Mouse (Mus musculus): ENCODE measurements around the gene Ufd1. TPM values are rescaled to one million over a fixed set of nuclear protein-coding genes. Genes with fewer than 3 reads are reported as not detected.
A peak's percentile ranks its signal among the peaks of the same experiment; 100 is the strongest.

The Ufd1 gene
- polyA plus RNA-seq (2012; rRNA removed), result 82.7 and 85.3 TPM in 2 replicates

DNA sequence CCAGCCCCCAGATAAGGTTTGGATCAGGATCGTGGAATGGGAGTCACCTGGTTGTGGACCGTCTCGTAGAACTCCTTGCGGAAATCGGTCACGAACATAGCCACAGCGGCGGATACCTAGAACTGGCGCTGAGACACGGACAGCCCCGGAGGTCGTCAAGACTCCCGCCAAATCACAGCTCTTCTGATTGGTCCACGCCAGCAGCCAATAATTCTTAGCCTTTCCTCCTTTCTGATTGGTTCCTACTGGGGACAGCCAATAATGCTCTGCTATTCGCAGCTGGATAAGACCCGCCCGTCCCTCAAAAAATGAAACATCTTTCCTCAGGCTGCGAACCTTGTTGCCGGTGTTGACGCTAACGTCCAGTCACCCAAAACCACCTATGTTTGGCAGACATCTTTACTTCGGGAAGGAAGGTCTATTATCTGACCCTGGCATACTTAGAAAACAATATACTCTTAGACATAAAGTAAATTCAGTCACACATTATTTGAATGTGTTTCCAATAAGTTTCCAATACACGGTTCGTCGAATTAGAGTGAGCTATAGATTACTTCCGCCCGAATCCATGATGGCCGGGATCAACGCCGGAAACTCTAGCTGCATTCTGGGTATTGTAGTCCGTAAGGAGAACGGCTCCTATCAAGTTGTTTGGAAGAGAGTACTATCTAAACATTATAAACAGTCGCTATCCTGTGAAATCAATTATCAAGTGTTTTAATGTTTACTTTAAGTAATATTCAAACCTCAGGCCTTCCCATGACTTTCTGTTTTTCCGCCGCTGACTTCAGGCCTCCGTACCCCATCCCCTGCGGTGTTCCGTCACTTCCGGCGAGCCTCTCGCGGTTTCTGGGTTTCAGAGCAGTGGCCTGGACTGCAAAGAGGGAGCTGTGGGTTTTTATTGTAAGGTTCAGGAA lies at the start of gene Ufd1, which contains the start of gene Cdc45:
Gene Ufd1 (plus strand): TSS at position 312 of the 917 bp plus-strand sequence.
Gene Cdc45 (minus strand): TSS at position 520 of the 917 bp plus-strand sequence.
- TF ChIP-seq CTCF (IDR thresholded peaks at IDR 0.05; ENCODE audit: extremely low read depth, insufficient read depth, low read length) (no peak), POLR2A (IDR thresholded peaks at IDR 0.05; ENCODE audit: extremely low read depth, insufficient read depth, low read length) (peak; percentile 61)
- Histone ChIP-seq H3K4me1 (ENCODE audit: control insufficient read depth, insufficient read depth, low read length) (peaks cover 1% of the 10 kb centered on the region; the same call in 1 of the 2 replicates), H3K27ac (ENCODE audit: insufficient read depth, low read length) (0 out of 2 replicates have a peak within 1 kb of the TSS, but pooled peaks have one; percentile 26), H3K4me3 (ENCODE audit: insufficient read depth, low read length) (peak within 1 kb of the TSS; percentile 83)

DNA sequence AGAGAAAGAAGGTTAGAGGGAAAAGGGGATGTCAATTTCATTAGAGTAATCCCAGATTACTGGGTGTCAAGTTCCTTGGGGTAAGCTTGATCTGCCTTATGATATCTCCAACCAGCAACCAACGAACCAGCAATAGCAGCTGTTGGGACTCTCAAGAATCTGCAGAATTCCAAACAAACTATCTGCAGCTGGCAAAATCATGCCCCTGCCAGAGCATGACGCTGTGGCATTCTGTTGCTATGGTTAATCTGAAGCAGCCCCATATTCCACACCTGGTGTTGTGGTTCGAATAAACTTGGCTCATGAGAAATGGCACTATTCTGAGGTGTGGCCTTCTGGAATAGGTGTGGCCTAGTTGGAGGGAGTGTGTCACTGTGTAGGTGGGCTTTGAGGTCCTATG lies 48.6 kb upstream of the Ufd1 start:
- Histone ChIP-seq H3K4me3 (ENCODE audit: insufficient read depth, low read length) (no peak overlapping the region), H3K4me1 (ENCODE audit: control insufficient read depth, insufficient read depth, low read length) (no peaks in the 10 kb centered on the region), H3K27ac (ENCODE audit: insufficient read depth, low read length) (no peak overlapping the region)
- TF ChIP-seq CTCF (IDR thresholded peaks at IDR 0.05; ENCODE audit: extremely low read depth, insufficient read depth, low read length) (no peak), POLR2A (IDR thresholded peaks at IDR 0.05; ENCODE audit: extremely low read depth, insufficient read depth, low read length) (no peak)

GRCm38 (mm10) chr16:18766390-18766789 lies 45.2 kb upstream of the Ufd1 start:
- H3K27ac ChIP-seq (ENCODE audit: insufficient read depth, low read length), result no peak overlapping the region
- H3K4me3 ChIP-seq (ENCODE audit: insufficient read depth, low read length), result no peak overlapping the region
- H3K4me1 ChIP-seq (ENCODE audit: control insufficient read depth, insufficient read depth, low read length), result no peaks in the 10 kb centered on the region
- TF ChIP-seq POLR2A (IDR thresholded peaks at IDR 0.05; ENCODE audit: extremely low read depth, insufficient read depth, low read length), result no peak
- TF ChIP-seq CTCF (IDR thresholded peaks at IDR 0.05; ENCODE audit: extremely low read depth, insufficient read depth, low read length), result no peak

GRCm38 (mm10) chr16:18769501-18769900 lies 42.1 kb upstream of the Ufd1 start:
- Histone ChIP-seq H3K4me3 (ENCODE audit: insufficient read depth, low read length) (no peak overlapping the region), H3K4me1 (ENCODE audit: control insufficient read depth, insufficient read depth, low read length) (no peaks in the 10 kb centered on the region), H3K27ac (ENCODE audit: insufficient read depth, low read length) (no peak overlapping the region)
- TF ChIP-seq POLR2A (IDR thresholded peaks at IDR 0.05; ENCODE audit: extremely low read depth, insufficient read depth, low read length), result no peak
- no peak for TF ChIP-seq CTCF (IDR thresholded peaks at IDR 0.05; ENCODE audit: extremely low read depth, insufficient read depth, low read length)

DNA sequence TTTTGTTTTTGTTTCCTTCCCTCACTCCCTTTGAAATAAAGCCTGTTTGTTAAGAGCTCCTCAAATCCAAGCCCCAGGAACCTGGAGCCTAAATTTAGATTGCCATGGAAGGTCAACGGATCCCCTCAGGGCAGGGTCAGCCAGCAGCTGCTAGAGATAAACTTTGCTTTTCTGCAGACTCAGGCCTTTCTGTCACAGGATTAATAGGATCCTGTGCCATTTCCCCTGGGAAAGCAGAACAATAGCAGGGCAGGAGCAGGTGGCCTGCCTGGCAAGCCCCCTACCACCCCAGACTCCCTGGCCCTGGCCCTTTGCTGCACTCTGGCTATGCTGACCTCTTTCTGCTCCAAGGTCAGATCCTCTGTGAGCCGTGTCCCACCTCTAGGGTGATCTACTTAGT lies 37.6 kb upstream of the Ufd1 start:
- TF ChIP-seq CTCF (IDR thresholded peaks at IDR 0.05; ENCODE audit: extremely low read depth, insufficient read depth, low read length) (no peak), POLR2A (IDR thresholded peaks at IDR 0.05; ENCODE audit: extremely low read depth, insufficient read depth, low read length) (no peak)
- no peaks in the 10 kb centered on the region for H3K4me1 ChIP-seq (ENCODE audit: control insufficient read depth, insufficient read depth, low read length)
- H3K27ac ChIP-seq (ENCODE audit: insufficient read depth, low read length), result no peak overlapping the region
- no peak overlapping the region for H3K4me3 ChIP-seq (ENCODE audit: insufficient read depth, low read length)

DNA sequence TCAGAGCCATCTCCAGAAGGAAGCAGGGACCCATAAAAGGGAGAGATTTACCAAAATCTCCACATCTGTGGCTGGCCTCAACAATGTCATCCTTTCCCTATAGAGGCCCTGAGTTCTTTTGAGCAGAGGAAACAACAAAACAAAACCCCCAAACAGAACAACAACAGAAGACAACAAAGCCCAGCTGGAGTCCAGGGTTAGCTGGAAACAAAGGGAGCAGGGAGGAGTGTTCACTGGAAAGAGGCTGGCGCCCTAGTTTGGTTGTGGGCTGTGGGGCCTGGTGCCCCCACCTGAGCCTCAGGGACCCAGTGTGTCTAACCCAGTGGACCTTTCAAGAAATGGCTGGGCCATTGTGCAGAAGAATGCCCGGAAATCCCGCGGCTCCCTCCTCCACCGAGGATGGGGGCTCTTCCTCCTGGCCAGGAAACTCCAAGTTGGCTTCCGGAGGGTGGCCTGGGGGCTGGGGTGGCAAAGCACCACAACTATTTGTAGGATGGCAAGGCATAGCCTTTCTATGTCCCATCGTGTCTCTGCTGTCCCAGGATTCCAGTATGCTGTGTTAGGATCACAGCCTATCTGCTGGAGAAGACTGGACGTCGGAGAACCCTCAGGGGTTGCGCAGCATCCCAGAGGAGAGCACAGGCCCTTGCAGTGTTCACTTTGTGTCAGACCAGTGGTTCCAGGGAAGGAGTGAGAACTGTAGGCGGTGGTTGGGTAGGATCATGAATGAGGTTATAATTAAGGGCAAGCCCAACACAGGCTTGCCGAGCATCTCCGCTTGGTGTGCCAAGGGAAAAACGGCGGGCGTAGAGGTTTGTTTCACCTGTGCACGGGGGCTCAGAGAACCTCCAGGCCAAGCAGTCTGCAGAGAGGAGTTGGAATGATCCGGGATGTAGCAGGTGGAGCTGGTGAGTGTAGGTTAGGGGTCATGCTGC lies 35.7 kb upstream of the Ufd1 start:
- no peaks in the 10 kb centered on the region for H3K4me1 ChIP-seq (ENCODE audit: control insufficient read depth, insufficient read depth, low read length)

GRCm38 (mm10) chr16:18776556-18777100 lies 35.0 kb upstream of the Ufd1 start, which contains the start of gene Cldn5:
Gene Cldn5 (plus strand): TSS chr16:18776847.
- no peak for TF ChIP-seq CTCF (IDR thresholded peaks at IDR 0.05; ENCODE audit: extremely low read depth, insufficient read depth, low read length)
- TF ChIP-seq POLR2A (IDR thresholded peaks at IDR 0.05; ENCODE audit: extremely low read depth, insufficient read depth, low read length), result no peak
- H3K4me1 ChIP-seq (ENCODE audit: control insufficient read depth, insufficient read depth, low read length), result no peaks in the 10 kb centered on the region
- H3K4me3 ChIP-seq (ENCODE audit: insufficient read depth, low read length), result peak within 1 kb of the TSS; percentile 40
- peak within 1 kb of the TSS; percentile 45 for H3K27ac ChIP-seq (ENCODE audit: insufficient read depth, low read length)

More for the DNA sequence above, 35.7 kb upstream of the Ufd1 start:
- TF ChIP-seq CTCF (IDR thresholded peaks at IDR 0.05; ENCODE audit: extremely low read depth, insufficient read depth, low read length) (no peak), POLR2A (IDR thresholded peaks at IDR 0.05; ENCODE audit: extremely low read depth, insufficient read depth, low read length) (no peak)
- peak overlapping the region; percentile 45 for H3K27ac ChIP-seq (ENCODE audit: insufficient read depth, low read length)
- H3K4me3 ChIP-seq (ENCODE audit: insufficient read depth, low read length), result peak overlapping the region; percentile 22; the same call in 1 of the 2 replicates

DNA sequence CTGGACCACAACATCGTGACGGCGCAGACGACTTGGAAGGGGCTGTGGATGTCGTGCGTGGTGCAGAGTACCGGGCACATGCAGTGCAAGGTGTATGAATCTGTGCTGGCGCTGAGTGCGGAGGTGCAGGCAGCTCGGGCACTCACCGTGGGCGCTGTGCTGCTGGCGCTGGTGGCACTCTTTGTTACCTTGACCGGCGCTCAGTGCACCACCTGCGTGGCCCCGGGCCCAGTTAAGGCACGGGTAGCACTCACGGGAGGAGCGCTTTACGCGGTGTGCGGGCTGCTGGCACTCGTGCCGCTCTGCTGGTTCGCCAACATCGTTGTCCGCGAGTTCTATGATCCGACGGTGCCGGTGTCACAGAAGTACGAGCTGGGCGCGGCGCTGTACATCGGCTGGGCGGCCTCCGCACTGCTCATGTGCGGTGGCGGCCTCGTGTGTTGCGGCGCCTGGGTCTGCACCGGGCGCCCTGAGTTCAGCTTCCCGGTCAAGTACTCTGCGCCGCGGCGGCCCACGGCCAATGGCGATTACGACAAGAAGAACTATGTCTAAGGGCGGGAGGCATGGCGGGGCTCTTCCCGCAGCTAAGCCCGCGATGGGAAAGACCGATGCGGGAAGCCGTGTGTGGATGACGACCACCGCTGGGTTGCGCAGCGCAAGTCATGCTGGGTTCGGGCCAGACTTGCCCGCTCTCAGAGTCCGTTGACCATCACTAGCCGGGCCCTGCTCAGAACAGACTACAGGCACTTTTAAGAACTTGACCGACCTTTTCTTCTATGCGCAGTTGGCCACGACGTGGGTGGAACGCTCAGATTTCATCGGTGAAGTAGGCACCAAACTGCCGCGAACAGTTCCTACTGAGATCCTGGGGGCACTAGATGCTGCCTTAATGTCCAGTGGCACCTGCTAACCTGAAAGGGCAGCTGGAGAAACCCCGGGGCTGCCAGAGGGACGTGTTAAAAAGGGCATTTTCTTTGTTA lies 34.2 kb upstream of the Ufd1 start:
- no peaks in the 10 kb centered on the region for H3K4me1 ChIP-seq (ENCODE audit: control insufficient read depth, insufficient read depth, low read length)
- TF ChIP-seq CTCF (IDR thresholded peaks at IDR 0.05; ENCODE audit: extremely low read depth, insufficient read depth, low read length) (no peak), POLR2A (IDR thresholded peaks at IDR 0.05; ENCODE audit: extremely low read depth, insufficient read depth, low read length) (no peak)
- peak overlapping the region; percentile 25; the same call in 1 of the 2 replicates for H3K27ac ChIP-seq (ENCODE audit: insufficient read depth, low read length)
- H3K4me3 ChIP-seq (ENCODE audit: insufficient read depth, low read length), result peak overlapping the region; percentile 40
